Mouse (Mus musculus) testis, adult 2 months (tissue): ENCODE data around the gene Tub. TPM values are rescaled to one million over a fixed set of nuclear protein-coding genes. Genes with fewer than 3 reads are reported as not detected.

Experiments used
- H3K27ac ChIP-seq: fragments of 200-500 bp; 2 replicates; pipeline ENCODE4 v1.5.1; 2012; ENCODE audit warnings: low read depth, low read length; ENCODE audit not compliant: control insufficient read depth, insufficient read depth
- H3K27me3 ChIP-seq: fragments of 200-500 bp; 2 replicates; pipeline ENCODE4 v1.6.1; 2012; ENCODE audit warnings: mild to moderate bottlenecking, low read length, moderate library complexity; ENCODE audit not compliant: control insufficient read depth, insufficient read depth
- H3K36me3 ChIP-seq: fragments of 200-500 bp; 2 replicates; pipeline ENCODE4 v1.6.1; 2012; ENCODE audit warnings: mild to moderate bottlenecking, low read length; ENCODE audit not compliant: control insufficient read depth, insufficient read depth
- H3K4me1 ChIP-seq: fragments of 200-500 bp; 2 replicates; pipeline ENCODE4 v1.6.1; 2012; ENCODE audit warnings: low read length; ENCODE audit not compliant: control insufficient read depth, insufficient read depth
- H3K4me3 ChIP-seq: fragments of 200-500 bp; 2 replicates; pipeline ENCODE4 v1.5.1; 2012; ENCODE audit warnings: low read depth, mild to moderate bottlenecking, low read length, moderate library complexity, mixed read lengths; ENCODE audit not compliant: control insufficient read depth
- CTCF ChIP-seq: fragments of 200-500 bp; IDR thresholded peaks from 2 replicates; pipeline ENCODE4 v1.5.1; 2012; ENCODE audit warnings: low read depth, mild to moderate bottlenecking, inconsistent platforms, low read length, moderate library complexity; ENCODE audit not compliant: control insufficient read depth, insufficient read depth, insufficient replicate concordance
- POLR2A ChIP-seq: fragments of 200-500 bp; IDR thresholded peaks from 2 replicates; pipeline ENCODE4 v1.6.1; 2012; ENCODE audit warnings: low read depth, mild to moderate bottlenecking, inconsistent platforms, low read length, moderate library complexity; ENCODE audit not compliant: control insufficient read depth
- polyA plus RNA-seq: library from polyadenylated mRNA; depleted of rRNA; stranded (reverse); fragments of >200 nt; gene quantifications from 2 replicates; pipeline ENCODE4 v1.2.3, GENCODE M21; 2012

Gene Tub
- polyA plus RNA-seq, 1 experiment, result 12.5 TPM

DNA sequence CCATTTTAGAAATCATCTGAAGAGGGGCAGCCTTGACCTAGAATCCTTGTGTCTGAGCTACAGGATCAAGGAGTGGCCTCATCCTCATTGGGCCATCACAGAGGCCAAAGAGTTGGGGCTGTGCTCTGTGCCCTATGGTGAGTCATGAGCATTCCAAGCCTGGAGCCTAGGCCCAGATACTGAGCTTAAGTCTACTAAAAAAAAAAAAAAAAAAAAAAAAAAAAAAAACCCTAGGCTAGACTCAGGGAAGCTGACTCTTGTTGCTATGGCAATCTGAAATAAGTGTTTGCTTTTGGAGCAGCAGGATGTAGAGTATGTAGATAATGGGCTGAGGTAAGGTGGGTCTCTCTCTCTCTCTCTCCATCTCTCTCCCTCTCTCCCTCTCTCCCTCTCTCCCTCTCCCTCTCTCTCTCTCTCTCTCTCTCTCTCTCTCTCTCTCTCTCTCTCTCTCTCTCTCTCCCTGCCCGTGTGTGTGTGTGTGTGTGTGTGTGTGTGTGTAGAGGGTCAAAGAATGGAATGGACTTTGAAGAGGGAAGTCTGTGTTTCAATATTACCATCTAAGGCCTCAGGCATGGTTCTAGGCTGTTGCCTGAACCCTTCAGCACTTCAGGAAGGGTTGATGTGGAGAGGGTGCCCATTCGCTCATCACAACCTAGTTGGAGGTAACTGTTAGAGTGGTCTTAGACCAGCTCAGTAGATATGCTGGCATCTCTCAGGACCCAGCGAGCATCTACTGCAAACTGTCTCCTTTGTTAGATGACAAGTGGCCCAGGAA is 36.0 kb downstream of the Tub start:
- Histone ChIP-seq H3K27ac (no peak overlapping the region), H3K4me3 (no peak overlapping the region), H3K27me3 (no peaks in the 10 kb centered on the region), H3K36me3 (no peaks in the 10 kb centered on the region), H3K4me1 (no peaks in the 10 kb centered on the region; the same call in 1 of the 2 replicates)
- TF ChIP-seq POLR2A (no peak), CTCF (no peak)

DNA sequence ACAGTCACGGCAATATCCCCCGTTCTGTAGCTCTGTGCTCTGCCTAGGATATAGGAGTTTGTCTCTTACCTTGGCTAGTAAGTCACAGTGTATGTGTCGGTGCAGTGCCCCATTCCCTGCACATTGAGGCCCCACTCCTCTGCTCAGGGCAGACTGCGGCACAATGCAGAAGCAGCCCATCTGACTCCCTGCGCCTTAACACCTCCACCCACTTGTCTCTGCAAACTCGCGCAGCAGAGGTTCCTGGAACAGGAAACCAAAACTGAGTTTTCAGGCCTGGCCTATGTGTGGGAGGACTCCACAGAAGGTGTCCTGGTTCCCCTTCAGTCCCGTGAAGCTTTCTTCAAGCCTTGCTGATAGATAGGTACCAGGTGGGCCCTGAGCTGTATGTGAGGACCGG is 41.1 kb downstream of the Tub start:
- Histone ChIP-seq H3K36me3 (no peaks in the 10 kb centered on the region), H3K4me1 (peaks cover 2% of the 10 kb centered on the region), H3K27me3 (no peaks in the 10 kb centered on the region), H3K27ac (no peak overlapping the region), H3K4me3 (no peak overlapping the region; the same call in 1 of the 2 replicates)
- TF ChIP-seq POLR2A (no peak), CTCF (no peak)

DNA sequence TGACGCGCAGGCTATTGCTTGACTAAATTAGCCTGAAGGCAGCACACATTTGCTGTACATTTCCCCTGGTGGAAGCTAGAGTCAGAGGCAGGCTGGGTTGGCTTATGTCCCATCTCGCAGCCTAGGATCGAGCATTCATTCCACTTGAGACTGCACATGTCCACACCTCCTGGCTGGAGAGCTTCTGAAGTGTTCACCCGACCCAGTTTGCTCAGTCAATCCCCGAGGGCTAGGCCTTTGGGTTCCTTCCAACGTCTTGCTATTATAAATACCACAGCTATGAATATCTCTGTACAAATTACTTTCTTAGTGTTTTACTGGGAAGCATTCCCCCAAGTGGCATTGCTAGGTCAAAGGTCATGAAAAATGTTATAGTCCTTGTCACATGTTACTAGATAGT is 43.1 kb downstream of the Tub start:
- TF ChIP-seq POLR2A (no peak), CTCF (no peak)
- Histone ChIP-seq H3K4me1 (peaks cover 2% of the 10 kb centered on the region), H3K4me3 (no peak overlapping the region), H3K27me3 (no peaks in the 10 kb centered on the region), H3K27ac (no peak overlapping the region), H3K36me3 (no peaks in the 10 kb centered on the region)

DNA sequence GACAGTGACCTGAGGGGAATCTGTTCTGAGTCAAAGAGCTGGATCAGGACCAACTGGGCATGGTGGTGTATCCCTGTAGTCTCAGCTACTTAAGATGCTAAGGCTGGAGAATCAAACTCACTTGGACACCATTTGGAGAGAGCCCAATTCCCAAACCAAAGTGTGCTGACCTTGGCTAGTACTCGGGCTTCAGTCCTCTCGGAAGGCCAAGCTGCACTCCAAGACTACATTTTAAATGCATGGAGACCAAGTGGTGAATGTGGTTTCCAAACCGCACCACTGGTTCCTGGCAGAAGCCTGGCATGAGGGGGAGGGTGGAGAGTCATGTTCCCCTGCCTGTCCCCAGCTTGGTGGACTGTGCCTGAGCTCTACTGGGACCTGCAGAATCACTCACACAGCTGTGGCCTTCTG is 43.7 kb downstream of the Tub start:
- H3K4me3 ChIP-seq, result no peak overlapping the region
- H3K4me1 ChIP-seq, result peaks cover 2% of the 10 kb centered on the region
- no peaks in the 10 kb centered on the region for H3K27me3 ChIP-seq
- H3K27ac ChIP-seq, result no peak overlapping the region
- TF ChIP-seq CTCF (no peak), POLR2A (no peak)
- H3K36me3 ChIP-seq, result no peaks in the 10 kb centered on the region

GRCm38 (mm10) chr7:108996156-108996555 is 46.0 kb downstream of the Tub start:
- Histone ChIP-seq H3K4me1 (peaks cover 2% of the 10 kb centered on the region), H3K27me3 (no peaks in the 10 kb centered on the region), H3K4me3 (no peak overlapping the region), H3K27ac (no peak overlapping the region), H3K36me3 (no peaks in the 10 kb centered on the region)
- TF ChIP-seq POLR2A (no peak), CTCF (no peak)

- Histone ChIP-seq H3K27ac (no peak overlapping the region), H3K36me3 (no peaks in the 10 kb centered on the region), H3K4me3 (no peak overlapping the region), H3K4me1 (no peaks in the 10 kb centered on the region), H3K27me3 (no peaks in the 10 kb centered on the region)
- TF ChIP-seq POLR2A (no peak), CTCF (no peak)
These were observed 50.3 kb downstream of the Tub start for GRCm38 (mm10) chr7:109000315-109000954.

DNA sequence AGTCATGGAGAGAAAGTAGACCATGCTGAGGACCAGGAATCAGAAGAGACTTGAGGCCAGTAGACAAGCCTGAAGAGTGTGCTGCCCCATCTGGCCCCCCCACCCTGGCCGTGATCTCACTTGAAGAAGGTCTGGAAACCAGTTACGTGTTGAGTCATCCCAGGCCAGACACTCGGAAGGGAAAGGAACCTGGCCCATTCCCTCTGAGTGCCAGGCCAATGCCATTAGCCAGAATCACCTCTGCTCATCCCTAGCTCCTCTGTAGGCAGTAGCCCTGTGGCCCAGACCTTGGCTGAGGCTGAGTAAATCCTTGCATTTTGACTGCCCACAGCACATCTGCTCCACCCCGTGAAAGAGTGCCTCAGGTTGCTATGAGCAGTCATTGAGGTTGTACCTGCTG is 51.8 kb downstream of the Tub start:
- H3K27me3 ChIP-seq, result no peaks in the 10 kb centered on the region
- H3K36me3 ChIP-seq, result no peaks in the 10 kb centered on the region
- no peak overlapping the region for H3K27ac ChIP-seq
- H3K4me1 ChIP-seq, result no peaks in the 10 kb centered on the region
- TF ChIP-seq CTCF, result no peak
- TF ChIP-seq POLR2A, result no peak
- H3K4me3 ChIP-seq, result no peak overlapping the region

DNA sequence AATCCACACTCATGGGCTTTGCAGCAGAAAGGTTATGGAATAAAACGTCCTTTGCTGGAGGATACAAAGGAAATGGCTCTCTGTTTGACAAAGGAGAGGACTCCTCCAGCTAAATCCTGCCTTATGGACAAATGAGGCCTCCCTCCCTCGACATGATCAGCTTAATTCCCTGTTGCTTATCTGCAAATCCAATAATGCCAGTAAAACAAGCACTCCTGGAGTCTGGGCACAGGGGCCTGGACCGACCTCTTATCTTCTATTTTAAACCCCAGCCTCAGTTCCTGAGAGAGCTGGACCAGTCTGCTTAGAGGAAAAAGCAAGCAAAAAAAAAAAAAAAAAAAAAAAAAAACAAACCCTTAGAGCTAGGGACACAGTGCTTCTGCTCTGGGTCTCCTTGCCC is 53.5 kb downstream of the Tub start:
- Histone ChIP-seq H3K4me1 (no peaks in the 10 kb centered on the region), H3K4me3 (no peak overlapping the region), H3K27ac (no peak overlapping the region), H3K36me3 (no peaks in the 10 kb centered on the region), H3K27me3 (no peaks in the 10 kb centered on the region)
- TF ChIP-seq CTCF (no peak), POLR2A (no peak)
